Mouse (Mus musculus) bone marrow macrophage, adult 2 months (primary cell): ENCODE results near the gene Ap4b1.

Source experiments
- CTCF ChIP-seq: IDR thresholded peaks from 2 replicates; pipeline ENCODE4 v1.5.1; 2012; ENCODE audit warnings: low read depth, mild to moderate bottlenecking, low read length, moderate library complexity
- POLR2A ChIP-seq: IDR thresholded peaks from 2 replicates; pipeline ENCODE4 v1.6.1; 2012; ENCODE audit warnings: mild to moderate bottlenecking, low read depth, low read length, borderline replicate concordance

DNA sequence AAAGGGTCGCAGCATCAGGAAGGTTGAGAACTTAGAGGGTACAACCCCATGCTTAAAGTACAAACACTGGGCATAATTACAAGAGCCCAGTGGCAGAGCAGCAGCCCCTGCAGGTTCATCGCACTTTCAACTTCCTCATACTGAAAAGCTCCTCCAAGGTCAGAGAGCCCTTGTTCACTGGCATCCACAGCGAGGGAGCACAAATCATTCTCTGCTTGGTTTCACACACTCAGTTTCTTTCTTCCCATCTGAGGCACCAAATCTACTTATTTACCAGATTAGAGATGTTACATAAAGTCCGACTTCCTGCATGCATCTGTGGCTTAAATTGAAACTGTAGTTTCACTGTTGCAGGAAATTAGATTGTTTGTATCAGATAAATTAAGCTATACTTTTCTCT is 36.5 kb upstream of the Ap4b1 start:
- TF ChIP-seq CTCF (no peak), POLR2A (no peak)
